8 mouse cellular contexts compared by ENCODE assay signal in genomic region chr4:139380207-139380748, GRCm38 (mm10). TPM values are rescaled to one million over a fixed set of nuclear protein-coding genes. Genes with fewer than 3 reads are reported as not detected.
A peak's percentile ranks its signal among the peaks of the same experiment; 100 is the strongest.
DNase-seq lines count a peak whose midpoint lies in the region; ATAC-seq lines count a peak whose summit lies in the region.

No protein-coding gene starts in this region.

- H3K9ac ChIP-seq in hindbrain, embryonic 14.5 days: peak overlapping the region; percentile 79

- H3K4me2 ChIP-seq in hindbrain, embryonic 14.5 days (replicated peaks): peak overlapping the region; percentile 88

- peak overlapping the region; percentile 76 for H3K27ac ChIP-seq in hindbrain, embryonic 14.5 days

- H3K4me1 ChIP-seq in hindbrain, embryonic 14.5 days (replicated peaks; ENCODE audit: control insufficient read depth, insufficient read depth, low read length): peaks cover 21% of the 10 kb centered on the region

- H3K27me3 ChIP-seq in hindbrain, embryonic 14.5 days (ENCODE audit: control insufficient read depth, insufficient read depth, low read length): no peaks in the 10 kb centered on the region

- peak overlapping the region; percentile 90 for H3K4me3 ChIP-seq in hindbrain, embryonic 14.5 days (replicated peaks; ENCODE audit: low read length)

- under 1% methylated on average over 50 of the region's 54 CpGs for WGBS in hindbrain, embryonic 14.5 days

- peak; percentile 97 for ATAC-seq in hindbrain, embryonic 14.5 days (ENCODE audit: low FRiP score)

- H3K9me3 ChIP-seq in hindbrain, embryonic 14.5 days (ENCODE audit: control insufficient read depth, low read length): no peaks in the 10 kb centered on the region

- H3K36me3 ChIP-seq in hindbrain, embryonic 14.5 days (replicated peaks; ENCODE audit: control insufficient read depth, insufficient read depth): peaks cover 30% of the 10 kb centered on the region

- peak; percentile 98 for DNase-seq in R1 (ENCODE audit: low read depth, low spot score)
- peak; percentile 100 for DNase-seq in cerebellum, postnatal 25 days
- peak; percentile 99 to 100 for DNase-seq in frontal cortex, postnatal 25 days (ENCODE audit: low spot score in 2 of 2)
- DNase-seq in hindbrain, embryonic 14.5 days (ENCODE audit: low spot score): peak; percentile 100
- peak; percentile 100 for DNase-seq in layer of hippocampus, postnatal 36 days
- peak; percentile 99 for DNase-seq in lung, postnatal 36 days
- DNase-seq in retina, postnatal 1 day: peak; percentile 99
- peak; percentile 100 for DNase-seq in urinary bladder, adult 18-20 months (ENCODE audit: low spot score in 2 of 2)

RNA-seq across cellular contexts. Expression of gene Ubr4, which starts 27.9 kb away (rescaled TPM):
- polyA plus RNA-seq in hindbrain, embryonic 14.5 days (2014; fragmentation: Nextera tagmentation; extraction: Ambion mirVana): 95.5 and 100 TPM in 2 replicates
- total RNA-seq in layer of hippocampus, postnatal 36 days (2021): 100 to 1,000 TPM; 149 to 168 TPM

RNA-seq across cellular contexts. Expression of gene Emc1, which starts 27.9 kb away (rescaled TPM):
- 35.1 and 36.8 TPM in 2 replicates for polyA plus RNA-seq in hindbrain, embryonic 14.5 days (2014; fragmentation: Nextera tagmentation; extraction: Ambion mirVana)
- 10 to 100 TPM; 87.9 to 89.8 TPM for total RNA-seq in layer of hippocampus, postnatal 36 days (2021)

RNA-seq across cellular contexts. Expression of gene Mrto4, which starts 27.9 kb away (rescaled TPM):
- polyA plus RNA-seq in hindbrain, embryonic 14.5 days (2014; fragmentation: Nextera tagmentation; extraction: Ambion mirVana): 65.7 and 74.2 TPM in 2 replicates
- 10 to 100 TPM; 48.1 to 48.3 TPM for total RNA-seq in layer of hippocampus, postnatal 36 days (2021)

Comparison
In these comparisons a context has a peak if more than half of its experiments do, and no peak if none do; other contexts are left out.
1. Peak in every context shown above with its lines: DNase-seq, ATAC-seq, H3K4me3 ChIP-seq and H3K27ac ChIP-seq.